Mouse (Mus musculus): ENCODE measurements around the gene Lhfpl4. TPM values are rescaled to one million over a fixed set of nuclear protein-coding genes. Genes with fewer than 3 reads are reported as not detected.

Gene Lhfpl4
- polyA plus RNA-seq, 1 experiment = 0.06 TPM

DNA sequence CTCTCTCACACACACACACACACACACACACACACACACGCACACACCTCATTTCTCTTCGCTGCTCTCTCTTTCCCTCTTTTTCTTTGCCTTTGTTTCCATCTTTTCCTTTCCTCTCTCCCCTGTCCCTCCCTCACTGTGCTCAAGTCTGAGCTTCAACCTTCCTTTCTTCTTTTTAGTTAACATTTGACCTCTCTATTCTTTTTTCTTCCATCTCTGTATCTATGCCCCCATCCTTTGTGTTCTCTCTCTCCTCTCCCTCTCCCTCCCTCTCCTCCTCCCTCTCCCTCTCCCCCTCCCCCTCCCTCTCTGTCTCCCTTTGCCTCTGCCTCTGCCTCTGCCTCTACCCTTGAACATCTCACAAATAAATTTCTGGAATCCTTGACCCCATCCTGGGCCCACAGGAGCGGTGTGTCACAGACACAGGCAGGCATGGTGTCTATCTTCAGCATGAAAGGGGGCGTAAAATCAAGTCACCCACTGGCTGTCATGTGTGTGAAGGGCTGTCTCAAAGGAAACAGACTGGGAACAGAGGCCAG, 15.9 kb downstream of the Lhfpl4 start:
- Histone ChIP-seq H3K27me3 (ENCODE audit: control insufficient read depth, insufficient read depth, low read length) (peaks cover 2% of the 10 kb centered on the region; the same call in 1 of the 2 replicates), H3K4me1 (ENCODE audit: control insufficient read depth, insufficient read depth, insufficient read length) (no peaks in the 10 kb centered on the region), H3K4me3 (ENCODE audit: extremely low read depth, insufficient read depth, insufficient read length) (no peak overlapping the region), H3K36me3 (ENCODE audit: control insufficient read depth, insufficient read depth, low read length) (no peaks in the 10 kb centered on the region), H3K27ac (ENCODE audit: insufficient read depth, low read length) (no peak overlapping the region)
- DNase-seq (ENCODE audit: low read depth in 1 of 2, low spot score in 2 of 2) = no peak
- TF ChIP-seq POLR2A (IDR thresholded peaks at IDR 0.05; ENCODE audit: low read depth, low read length) (no peak), CTCF (IDR thresholded peaks at IDR 0.05; ENCODE audit: extremely low read depth, insufficient read depth, insufficient read length, insufficient replicate concordance) (no peak)
- WGBS = 53% methylated on average over 4 of the region's 4 CpGs

DNA sequence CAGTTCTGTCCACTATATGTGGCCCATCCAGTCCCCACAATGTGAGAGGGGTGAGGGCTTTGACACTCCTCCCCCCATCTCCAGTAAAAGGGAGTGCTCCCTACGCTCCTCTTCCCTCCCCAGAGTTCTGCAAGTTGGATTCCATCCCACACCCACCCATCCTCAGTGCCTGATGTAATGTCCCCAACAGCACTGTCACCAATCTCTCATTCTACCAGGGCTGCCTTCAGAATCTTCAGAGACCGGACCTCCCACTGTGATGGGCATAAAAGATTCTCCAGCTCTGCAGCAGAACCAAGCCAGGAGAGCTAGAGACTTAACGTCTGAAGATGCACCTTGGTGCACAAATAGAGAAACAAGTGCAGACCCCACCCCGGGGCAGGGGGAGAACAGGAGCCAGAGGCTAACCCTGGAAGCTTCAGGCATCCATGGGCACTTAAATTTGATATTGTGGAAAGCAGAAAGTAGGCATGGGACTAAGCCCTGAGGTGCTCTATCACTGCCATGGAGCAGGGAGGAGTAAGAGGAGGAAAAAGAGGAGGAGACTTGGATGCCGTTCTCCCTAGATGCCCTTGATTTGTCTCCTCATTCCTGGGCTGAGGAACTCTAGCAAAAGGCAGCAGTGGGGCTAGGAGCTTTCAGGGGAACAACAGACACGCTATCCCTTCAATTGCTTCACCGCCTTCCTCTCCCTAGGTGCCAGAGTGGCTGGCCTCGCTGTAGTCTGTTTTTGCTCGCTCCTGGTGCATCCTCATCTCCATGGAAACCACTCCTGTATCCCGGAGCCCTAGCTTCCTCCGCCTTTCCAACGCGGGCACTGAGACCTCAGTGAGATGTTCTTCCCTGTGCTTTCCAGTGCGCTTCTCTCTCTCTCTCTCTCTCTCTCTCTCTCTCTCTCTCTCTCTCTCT, 16.6 kb downstream of the Lhfpl4 start:
- Histone ChIP-seq H3K4me3 (ENCODE audit: extremely low read depth, insufficient read depth, insufficient read length) (no peak overlapping the region), H3K27ac (ENCODE audit: insufficient read depth, low read length) (no peak overlapping the region), H3K36me3 (ENCODE audit: control insufficient read depth, insufficient read depth, low read length) (no peaks in the 10 kb centered on the region), H3K4me1 (ENCODE audit: control insufficient read depth, insufficient read depth, insufficient read length) (no peaks in the 10 kb centered on the region), H3K27me3 (ENCODE audit: control insufficient read depth, insufficient read depth, low read length) (peaks cover 2% of the 10 kb centered on the region; the same call in 1 of the 2 replicates)
- WGBS = 32% methylated on average over 14 of the region's 14 CpGs
- no peak for DNase-seq (ENCODE audit: low read depth in 1 of 2, low spot score in 2 of 2)
- TF ChIP-seq POLR2A (IDR thresholded peaks at IDR 0.05; ENCODE audit: low read depth, low read length) (no peak), CTCF (IDR thresholded peaks at IDR 0.05; ENCODE audit: extremely low read depth, insufficient read depth, insufficient read length, insufficient replicate concordance) (no peak)

DNA sequence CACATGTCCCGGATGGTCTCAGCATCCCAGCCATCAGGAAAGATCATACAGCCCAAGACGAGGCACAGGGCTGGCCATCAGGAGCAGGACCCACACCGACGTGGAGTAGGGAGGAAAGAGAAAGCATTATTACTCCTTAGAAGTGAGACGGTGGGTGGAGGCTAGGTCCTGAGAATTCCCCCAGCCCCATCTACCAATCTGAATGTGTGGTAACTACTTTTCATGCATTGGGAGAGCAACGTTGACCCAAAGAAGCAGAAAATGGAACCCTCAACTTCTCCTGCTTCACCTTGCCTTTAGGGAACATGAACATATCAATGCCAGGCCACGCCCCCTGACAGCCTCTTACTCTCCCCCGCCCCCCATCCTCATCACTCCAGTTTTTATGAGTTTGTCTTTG, 18.6 kb downstream of the Lhfpl4 start:
- 89% methylated on average over 8 of the region's 8 CpGs for WGBS
- Histone ChIP-seq H3K27me3 (ENCODE audit: control insufficient read depth, insufficient read depth, low read length) (peaks cover 2% of the 10 kb centered on the region; the same call in 1 of the 2 replicates), H3K36me3 (ENCODE audit: control insufficient read depth, insufficient read depth, low read length) (no peaks in the 10 kb centered on the region), H3K4me1 (ENCODE audit: control insufficient read depth, insufficient read depth, insufficient read length) (no peaks in the 10 kb centered on the region), H3K4me3 (ENCODE audit: extremely low read depth, insufficient read depth, insufficient read length) (no peak overlapping the region), H3K27ac (ENCODE audit: insufficient read depth, low read length) (no peak overlapping the region)
- no peak for DNase-seq (ENCODE audit: low read depth in 1 of 2, low spot score in 2 of 2)
- TF ChIP-seq POLR2A (IDR thresholded peaks at IDR 0.05; ENCODE audit: low read depth, low read length) = no peak
- TF ChIP-seq CTCF (IDR thresholded peaks at IDR 0.05; ENCODE audit: extremely low read depth, insufficient read depth, insufficient read length, insufficient replicate concordance) = no peak

DNA sequence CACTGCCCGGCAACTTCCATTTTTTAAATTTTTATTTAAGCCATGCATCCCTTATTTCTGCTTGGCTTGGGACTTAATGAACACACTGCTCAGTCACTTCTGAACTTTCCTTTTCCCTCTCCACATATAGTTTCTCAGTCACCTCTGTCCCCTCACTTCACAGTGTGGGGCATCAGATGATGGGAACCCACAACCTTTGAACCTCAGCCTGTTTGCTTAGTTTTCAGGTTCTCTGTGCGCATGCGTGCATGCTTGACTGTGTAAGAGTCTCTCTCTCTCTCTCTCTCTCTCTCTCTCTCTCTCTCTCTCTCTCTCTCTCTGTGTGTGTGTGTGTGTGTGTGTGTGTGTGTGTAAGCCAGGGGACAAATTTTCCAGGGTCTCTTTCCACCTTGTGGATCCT, 19.7 kb downstream of the Lhfpl4 start:
- no peaks in the 10 kb centered on the region for H3K36me3 ChIP-seq (ENCODE audit: control insufficient read depth, insufficient read depth, low read length)
- no peak overlapping the region for H3K4me3 ChIP-seq (ENCODE audit: extremely low read depth, insufficient read depth, insufficient read length)
- no peaks in the 10 kb centered on the region for H3K4me1 ChIP-seq (ENCODE audit: control insufficient read depth, insufficient read depth, insufficient read length)
- H3K27me3 ChIP-seq (ENCODE audit: control insufficient read depth, insufficient read depth, low read length) = peaks cover 2% of the 10 kb centered on the region; the same call in 1 of the 2 replicates
- no peak for DNase-seq (ENCODE audit: low read depth in 1 of 2, low spot score in 2 of 2)
- no peak overlapping the region for H3K27ac ChIP-seq (ENCODE audit: insufficient read depth, low read length)
- whole genome bisulfite sequencing = 97% methylated on average over 3 of the region's 3 CpGs
- TF ChIP-seq CTCF (IDR thresholded peaks at IDR 0.05; ENCODE audit: extremely low read depth, insufficient read depth, insufficient read length, insufficient replicate concordance) (no peak), POLR2A (IDR thresholded peaks at IDR 0.05; ENCODE audit: low read depth, low read length) (no peak)

DNA sequence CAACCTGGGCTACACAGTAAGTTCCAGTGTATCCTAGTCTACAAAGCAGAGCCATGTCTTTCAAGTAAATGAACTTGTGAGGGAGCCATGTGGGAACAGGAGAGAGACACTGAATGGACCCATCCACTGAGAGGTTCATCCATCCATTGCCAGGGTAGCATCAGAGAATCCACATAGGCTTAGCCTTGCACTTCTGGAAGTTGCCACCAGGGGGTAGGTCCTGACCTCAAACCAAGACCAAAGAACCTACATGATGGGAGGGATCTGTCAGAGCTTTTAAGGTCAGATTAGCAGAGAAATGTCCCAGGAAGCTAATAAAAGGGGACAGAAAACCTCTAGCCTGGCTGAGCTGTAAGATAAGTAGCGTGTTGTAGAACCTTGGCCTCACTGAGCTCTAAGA, 22.6 kb downstream of the Lhfpl4 start:
- TF ChIP-seq POLR2A (IDR thresholded peaks at IDR 0.05; ENCODE audit: low read depth, low read length) (no peak), CTCF (IDR thresholded peaks at IDR 0.05; ENCODE audit: extremely low read depth, insufficient read depth, insufficient read length, insufficient replicate concordance) (peak; percentile 73; the same call in 1 of the 2 replicates)
- no peaks in the 10 kb centered on the region for H3K4me1 ChIP-seq (ENCODE audit: control insufficient read depth, insufficient read depth, insufficient read length)
- no peak overlapping the region for H3K4me3 ChIP-seq (ENCODE audit: extremely low read depth, insufficient read depth, insufficient read length)
- no peaks in the 10 kb centered on the region for H3K36me3 ChIP-seq (ENCODE audit: control insufficient read depth, insufficient read depth, low read length)
- DNase-seq (ENCODE audit: low read depth in 1 of 2, low spot score in 2 of 2) = peak; percentile 45 to 70
- no peaks in the 10 kb centered on the region for H3K27me3 ChIP-seq (ENCODE audit: control insufficient read depth, insufficient read depth, low read length)
- WGBS = 54% methylated on average over 1 of the region's 1 CpGs
- no peak overlapping the region for H3K27ac ChIP-seq (ENCODE audit: insufficient read depth, low read length)

DNA sequence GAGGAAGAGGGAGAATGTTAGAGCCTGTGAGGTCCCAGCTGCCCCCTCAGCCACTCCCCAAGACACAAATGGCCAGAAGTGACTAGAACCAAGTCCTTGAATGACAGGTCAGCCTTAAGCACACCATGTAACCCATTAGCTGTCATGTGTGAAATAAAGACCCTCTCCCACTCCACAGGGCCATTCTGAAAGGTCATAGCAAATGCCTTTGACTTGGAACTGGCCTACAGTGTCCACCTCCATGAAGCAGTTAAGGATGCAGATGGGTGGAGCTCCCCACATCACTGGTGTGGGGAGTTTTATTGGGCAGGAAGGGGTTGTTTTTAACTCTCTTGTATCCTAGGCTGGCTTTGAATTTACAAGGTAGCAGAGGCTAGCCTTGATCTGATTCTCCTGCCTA, 23.2 kb downstream of the Lhfpl4 start:
- Histone ChIP-seq H3K27me3 (ENCODE audit: control insufficient read depth, insufficient read depth, low read length) (no peaks in the 10 kb centered on the region), H3K4me1 (ENCODE audit: control insufficient read depth, insufficient read depth, insufficient read length) (no peaks in the 10 kb centered on the region), H3K27ac (ENCODE audit: insufficient read depth, low read length) (no peak overlapping the region), H3K4me3 (ENCODE audit: extremely low read depth, insufficient read depth, insufficient read length) (no peak overlapping the region), H3K36me3 (ENCODE audit: control insufficient read depth, insufficient read depth, low read length) (no peaks in the 10 kb centered on the region)
- TF ChIP-seq POLR2A (IDR thresholded peaks at IDR 0.05; ENCODE audit: low read depth, low read length) (no peak), CTCF (IDR thresholded peaks at IDR 0.05; ENCODE audit: extremely low read depth, insufficient read depth, insufficient read length, insufficient replicate concordance) (no peak)
- DNase-seq (ENCODE audit: low read depth in 1 of 2, low spot score in 2 of 2) = no peak

DNA sequence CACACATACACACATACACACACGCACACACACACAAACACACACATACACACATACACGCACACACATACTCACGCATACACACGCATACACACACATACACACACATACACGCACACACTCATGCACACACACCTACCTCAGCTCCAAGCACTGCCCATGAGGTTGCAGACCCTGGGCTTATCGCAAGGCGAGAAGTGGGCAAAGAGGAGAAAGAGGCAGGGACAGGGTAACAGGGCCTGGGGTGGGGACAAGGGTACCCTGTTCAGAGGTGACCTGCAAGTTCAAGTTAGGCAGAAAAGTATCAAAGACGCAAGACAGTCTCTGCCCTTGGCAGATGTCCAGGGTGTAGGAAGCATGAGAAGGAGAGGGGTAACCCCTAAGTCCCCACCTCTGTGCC, 24.5 kb downstream of the Lhfpl4 start:
- WGBS = 87% methylated on average over 8 of the region's 8 CpGs
- TF ChIP-seq CTCF (IDR thresholded peaks at IDR 0.05; ENCODE audit: extremely low read depth, insufficient read depth, insufficient read length, insufficient replicate concordance) = no peak
- no peak for TF ChIP-seq POLR2A (IDR thresholded peaks at IDR 0.05; ENCODE audit: low read depth, low read length)
- no peak for DNase-seq (ENCODE audit: low read depth in 1 of 2, low spot score in 2 of 2)
- H3K4me3 ChIP-seq (ENCODE audit: extremely low read depth, insufficient read depth, insufficient read length) = no peak overlapping the region
- no peaks in the 10 kb centered on the region for H3K27me3 ChIP-seq (ENCODE audit: control insufficient read depth, insufficient read depth, low read length)
- no peaks in the 10 kb centered on the region for H3K4me1 ChIP-seq (ENCODE audit: control insufficient read depth, insufficient read depth, insufficient read length)
- no peaks in the 10 kb centered on the region for H3K36me3 ChIP-seq (ENCODE audit: control insufficient read depth, insufficient read depth, low read length)
- no peak overlapping the region for H3K27ac ChIP-seq (ENCODE audit: insufficient read depth, low read length)
